Mouse (Mus musculus) spleen, adult 2 months (tissue): ENCODE measurements around the gene Tmem238.
"Not testable (repeated sequence)": the region's sequence is repeated elsewhere in the genome, so short reads cannot be mapped to it uniquely, and the experiment has no call there.

Experiments
- CTCF ChIP-seq: fragments of 200-500 bp; IDR thresholded peaks from 2 replicates; pipeline ENCODE4 v1.5.1; 2011; ENCODE audit warnings: mild to moderate bottlenecking, inconsistent platforms; ENCODE audit not compliant: insufficient read depth, insufficient read length, insufficient replicate concordance; ENCODE audit errors: extremely low read depth
- POLR2A ChIP-seq: fragments of 200-500 bp; IDR thresholded peaks from 2 replicates; pipeline ENCODE4 v1.6.1; 2011; ENCODE audit warnings: low read depth, low read length, inconsistent platforms

GRCm38 (mm10) chr7:4793248-4793647, 3.8 kb upstream of the Tmem238 start:
- TF ChIP-seq CTCF, POLR2A: not testable (repeated sequence)
